Mouse (Mus musculus) gastrocnemius, adult 2 months (tissue): ENCODE measurements around the gene Kif7. TPM values are rescaled to one million over a fixed set of nuclear protein-coding genes. Genes with fewer than 3 reads are reported as not detected.

Source experiments
- DNase-seq: peaks from one replicate; pipeline ENCODE4 v3.0.0; 2022
- H3K27ac ChIP-seq: fragments of 200-600 bp; 2 replicates; pipeline ENCODE4 v1.8.1; 2022; ENCODE audit warnings: mild to moderate bottlenecking
- H3K4me3 ChIP-seq: fragments of 200-600 bp; 2 replicates; pipeline ENCODE4 v1.8.1; 2022; ENCODE audit warnings: mild to moderate bottlenecking, moderate library complexity
- CTCF ChIP-seq: fragments of 200-600 bp; IDR thresholded peaks from 2 replicates; pipeline ENCODE4 v1.8.1; 2022; ENCODE audit warnings: antibody characterized with exemption, mild to moderate bottlenecking, moderate library complexity
- intact Hi-C: fragments of 180-260 bp; cut with DNase I; formaldehyde crosslinking; loops from one replicate; pipeline ENCODE4 v1.15.1; 2025
- total RNA-seq, 2 experiments: library from RNA; stranded (reverse); gene quantifications; 2 replicates each; pipeline ENCODE4 v1.2.3; 2021

The Kif7 gene
- total RNA-seq, 2 experiments from 2014 or later: 0.54 to 0.56 TPM

DNA sequence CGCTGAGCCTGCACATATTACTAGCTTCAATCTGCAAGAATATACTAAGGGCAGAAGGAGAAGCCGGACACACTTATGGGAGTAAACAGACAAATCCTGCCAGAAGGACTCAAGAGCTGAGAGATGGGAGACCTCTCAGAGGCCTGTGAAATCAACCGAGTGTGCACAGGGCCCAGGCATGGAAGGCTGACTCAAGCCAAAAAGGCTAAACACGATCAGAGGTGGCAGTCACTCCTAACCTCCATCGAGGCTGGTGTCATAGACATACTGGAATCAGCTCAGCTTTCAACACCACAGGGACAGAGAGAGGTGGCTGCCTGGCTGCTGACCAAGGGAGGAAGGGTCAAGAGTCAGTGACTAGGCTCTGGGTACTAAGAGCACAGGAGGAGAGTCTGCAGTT, 10.3 kb downstream of the Kif7 start:
- H3K27ac ChIP-seq: no peak overlapping the region
- DNase-seq: no peak
- intact Hi-C loops: no loop called here
- no peak for TF ChIP-seq CTCF
- no peak overlapping the region for H3K4me3 ChIP-seq

DNA sequence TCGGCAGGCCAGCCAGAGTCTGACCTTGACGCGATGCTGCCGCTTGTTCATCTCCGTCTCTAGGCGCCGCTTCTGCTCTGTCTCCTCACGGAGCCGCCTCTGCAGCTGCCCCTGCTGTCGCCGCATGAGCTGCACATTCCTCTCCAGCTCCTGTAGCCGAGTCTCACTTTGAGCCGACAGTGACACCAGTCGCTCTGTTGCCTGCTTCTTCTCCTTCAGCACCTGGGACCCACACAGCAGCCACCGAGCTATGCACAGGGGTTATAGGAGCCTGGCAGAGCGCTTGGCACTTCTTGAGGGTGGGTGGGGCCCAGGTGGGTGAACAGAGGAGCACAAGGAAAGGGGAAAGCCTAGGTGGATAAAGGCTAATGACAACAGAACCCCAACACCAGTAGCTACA, 12.8 kb downstream of the Kif7 start:
- Histone ChIP-seq H3K4me3 (no peak overlapping the region), H3K27ac (no peak overlapping the region)
- DNase-seq: no peak
- TF ChIP-seq CTCF: no peak
- intact Hi-C loops: no loop called here

DNA sequence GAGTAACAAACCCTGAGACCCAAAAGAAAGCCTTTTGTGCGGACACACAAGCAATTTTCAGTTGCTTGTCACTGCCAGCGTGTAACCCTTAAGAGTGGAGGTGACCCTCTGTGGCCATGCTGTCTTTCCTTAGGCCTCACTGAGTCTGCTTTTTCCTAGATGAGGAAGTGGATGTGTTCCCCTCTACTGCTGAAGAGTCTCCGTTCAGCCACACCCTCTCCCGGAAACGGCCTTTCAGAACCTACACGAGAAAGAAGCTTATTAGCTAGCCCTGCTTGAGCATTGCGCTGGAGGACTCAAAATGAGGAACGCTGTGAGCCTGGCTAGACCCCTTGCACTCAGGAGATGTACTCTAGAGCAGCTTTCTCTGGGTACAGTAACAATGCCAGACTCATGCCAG, 19.0 kb downstream of the Kif7 start:
- Histone ChIP-seq H3K27ac (no peak overlapping the region), H3K4me3 (no peak overlapping the region)
- DNase-seq: no peak
- TF ChIP-seq CTCF: no peak
- intact Hi-C loops: no loop called here

DNA sequence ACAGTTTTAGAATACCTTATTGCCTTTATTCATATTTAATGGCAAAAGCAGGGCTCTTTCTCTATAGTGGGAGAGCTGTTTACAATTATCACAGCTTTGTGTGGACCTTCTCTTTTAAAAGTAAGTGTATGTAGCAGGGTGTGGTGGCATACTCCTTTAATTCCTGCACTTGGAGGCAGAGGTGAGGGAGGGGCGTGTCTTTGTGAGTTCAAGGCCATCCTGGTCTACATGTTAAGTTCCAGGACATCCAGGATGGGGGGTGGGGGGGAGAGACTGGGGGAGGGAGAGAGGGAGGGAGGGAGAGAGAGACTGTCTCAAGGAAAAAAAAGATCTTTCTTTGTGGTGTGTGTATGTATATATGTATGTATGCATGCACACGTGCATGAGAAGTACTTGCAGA, 35.3 kb downstream of the Kif7 start:
- H3K4me3 ChIP-seq: no peak overlapping the region
- no peak for TF ChIP-seq CTCF
- no peak overlapping the region for H3K27ac ChIP-seq
- no peak for DNase-seq
- intact Hi-C loops: no loop called here

DNA sequence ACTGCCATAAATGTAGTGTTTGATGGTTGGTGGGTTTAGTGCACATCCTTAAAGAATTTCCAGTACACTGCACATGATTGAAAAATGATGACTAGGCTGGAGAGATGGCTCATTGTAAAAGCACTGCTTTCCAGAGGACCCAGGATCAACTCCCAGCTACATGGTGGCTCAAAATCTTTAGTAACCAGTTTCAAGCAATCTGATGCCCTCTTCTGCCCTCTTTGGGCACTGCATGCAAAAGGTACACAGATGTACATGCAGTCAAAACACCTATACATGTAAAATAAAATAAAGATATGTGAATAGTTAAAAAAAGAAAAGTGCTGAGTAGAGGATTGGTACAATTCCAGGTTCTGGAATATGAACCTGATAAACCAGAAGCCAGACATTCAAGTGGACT, 36.3 kb downstream of the Kif7 start:
- peak; percentile 33; the same call in 1 of the 2 replicates for TF ChIP-seq CTCF
- Histone ChIP-seq H3K27ac (no peak overlapping the region), H3K4me3 (no peak overlapping the region)
- intact Hi-C loops: no loop called here
- DNase-seq: no peak

DNA sequence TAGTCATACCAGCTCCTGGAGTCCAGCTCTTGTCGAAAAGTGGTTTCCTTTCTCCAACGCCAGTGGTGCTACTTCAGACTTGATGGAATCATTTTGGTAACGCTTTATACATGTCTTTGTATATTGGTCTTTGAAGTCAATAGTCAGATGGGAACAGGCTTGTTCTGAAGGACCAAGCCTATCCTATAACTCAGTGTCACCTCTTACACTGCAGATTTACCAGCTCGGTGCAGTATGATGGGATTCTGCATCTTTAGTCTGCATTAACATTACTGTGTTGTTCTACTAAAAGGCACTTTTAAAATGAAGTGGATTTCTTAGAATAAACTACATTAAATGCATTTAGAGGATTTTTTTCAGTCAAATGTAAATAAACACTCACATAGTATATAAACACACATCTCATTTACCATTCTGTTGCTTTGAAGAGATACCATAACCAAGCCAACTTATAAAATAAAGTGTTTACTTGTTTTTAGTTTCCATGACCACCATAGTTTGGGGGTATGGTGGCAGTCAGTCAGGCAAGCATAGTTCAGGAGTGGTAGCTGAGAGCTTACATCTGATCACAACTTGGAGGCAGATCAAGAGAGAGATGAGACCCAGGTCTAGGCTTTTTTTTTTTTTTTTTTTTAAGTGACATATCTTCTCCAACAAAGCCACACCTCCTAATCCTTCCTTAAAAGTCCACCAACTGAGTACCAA, 44.5 kb downstream of the Kif7 start:
- Histone ChIP-seq H3K4me3 (no peak overlapping the region), H3K27ac (no peak overlapping the region)
- no peak for DNase-seq
- TF ChIP-seq CTCF: no peak
- intact Hi-C loops: no loop called here

DNA sequence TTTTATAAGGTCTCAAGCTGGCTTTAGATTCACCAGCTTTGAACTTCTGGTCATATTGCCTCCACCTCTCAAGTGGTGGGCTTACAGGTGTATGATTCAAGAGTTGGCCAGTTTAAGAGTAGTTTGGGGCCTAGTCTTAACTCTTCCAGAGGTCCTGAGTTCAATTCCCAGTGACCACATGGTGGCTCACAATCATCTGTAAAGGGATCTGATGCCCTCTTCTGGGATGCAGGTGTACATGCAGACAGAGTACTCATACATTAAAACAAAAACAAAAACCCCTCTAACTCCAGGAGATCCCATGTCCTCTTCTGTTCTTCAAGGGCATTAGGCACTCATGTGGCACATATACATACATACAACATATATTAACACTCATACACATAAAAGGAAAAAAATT, 48.8 kb downstream of the Kif7 start:
- intact Hi-C loops: no loop called here
- DNase-seq: no peak

DNA sequence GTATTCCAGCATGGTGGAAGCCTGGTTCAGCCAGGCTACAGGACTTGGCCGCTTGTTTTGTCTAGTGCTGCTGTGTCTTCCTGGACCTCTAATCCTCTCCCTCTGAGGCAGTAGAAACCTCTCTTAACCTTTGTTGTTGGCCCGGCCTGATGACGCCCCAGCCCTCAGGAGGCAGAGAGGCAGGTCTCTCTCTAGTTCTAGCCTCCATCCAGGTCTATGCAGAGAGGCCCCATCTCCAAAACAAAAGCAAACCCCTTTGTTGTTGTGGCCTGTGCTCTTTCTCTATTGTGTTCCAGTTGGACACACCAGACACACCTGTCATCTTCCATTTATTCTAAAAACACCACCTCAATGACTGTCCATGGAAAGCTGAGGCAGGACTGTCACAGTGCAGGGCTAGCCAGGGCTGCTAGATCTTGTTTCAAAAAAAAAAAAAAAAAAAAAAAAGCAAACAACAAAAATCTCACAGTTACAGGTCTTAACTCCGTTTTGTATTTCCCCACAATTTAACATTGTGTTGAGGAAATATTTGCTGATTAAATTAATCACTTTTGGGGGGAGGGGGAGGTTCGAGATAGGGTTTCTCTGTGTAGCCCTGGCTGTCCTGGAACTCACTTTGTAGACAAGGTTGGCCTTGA, 54.1 kb downstream of the Kif7 start:
- Histone ChIP-seq H3K27ac (no peak overlapping the region), H3K4me3 (peak overlapping the region; percentile 75; the same call in 1 of the 2 replicates)
- DNase-seq: no peak
- TF ChIP-seq CTCF: no peak
- intact Hi-C loops: loop anchor here (5.0 kb wide), 1 partner anchor 51 kb away; no protein-coding TSS in a partner anchor

More for the DNA sequence above, 48.8 kb downstream of the Kif7 start:
- TF ChIP-seq CTCF: no peak
- Histone ChIP-seq H3K4me3 (no peak overlapping the region), H3K27ac (no peak overlapping the region)

DNA sequence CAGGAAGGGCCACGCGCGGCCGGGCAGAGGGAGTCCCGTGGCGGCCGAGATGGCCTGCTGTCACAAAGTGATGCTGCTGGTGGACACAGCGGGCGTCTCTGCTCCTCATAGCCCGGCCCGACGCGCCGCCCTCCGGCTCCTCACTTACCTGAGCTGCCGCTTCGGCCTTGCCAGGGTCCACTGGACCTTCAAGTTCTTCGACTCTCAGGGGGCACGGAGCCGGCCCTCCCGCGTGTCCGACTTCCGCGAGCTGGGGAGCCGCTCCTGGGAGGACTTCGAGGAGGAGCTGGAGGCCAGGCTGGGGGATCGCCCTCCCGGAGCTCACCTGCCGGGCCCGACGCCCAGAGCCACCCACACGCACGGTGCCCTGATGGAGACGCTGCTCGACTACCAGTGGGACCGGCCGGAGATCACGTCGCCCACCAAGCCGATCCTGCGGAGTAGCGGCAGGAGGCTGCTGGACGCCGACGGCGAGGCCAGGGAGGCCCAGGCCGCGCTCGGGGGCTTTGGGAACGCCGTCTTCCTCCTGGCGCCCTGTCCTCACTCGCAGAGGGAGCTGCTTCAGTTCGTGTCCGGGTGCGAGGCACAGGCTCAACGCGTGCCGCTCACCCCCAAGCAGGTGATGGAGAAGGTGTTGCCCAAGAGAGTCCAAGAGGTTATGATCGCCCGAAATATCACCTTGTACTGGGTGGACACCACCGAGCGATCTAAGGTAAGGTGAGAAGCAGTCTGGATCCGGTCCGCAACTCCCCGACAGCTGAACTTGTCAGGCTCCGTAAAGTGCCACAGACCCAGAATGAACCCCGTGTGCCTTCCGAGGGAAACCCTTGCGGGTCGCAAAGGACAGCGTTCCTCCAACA, 55.0 kb downstream of the Kif7 start:
- no peak for TF ChIP-seq CTCF
- DNase-seq: no peak
- Histone ChIP-seq H3K4me3 (peak overlapping the region; percentile 75), H3K27ac (no peak overlapping the region)
- intact Hi-C loops: loop anchor here (5.0 kb wide), 1 partner anchor 52 kb away; no protein-coding TSS in a partner anchor

DNA sequence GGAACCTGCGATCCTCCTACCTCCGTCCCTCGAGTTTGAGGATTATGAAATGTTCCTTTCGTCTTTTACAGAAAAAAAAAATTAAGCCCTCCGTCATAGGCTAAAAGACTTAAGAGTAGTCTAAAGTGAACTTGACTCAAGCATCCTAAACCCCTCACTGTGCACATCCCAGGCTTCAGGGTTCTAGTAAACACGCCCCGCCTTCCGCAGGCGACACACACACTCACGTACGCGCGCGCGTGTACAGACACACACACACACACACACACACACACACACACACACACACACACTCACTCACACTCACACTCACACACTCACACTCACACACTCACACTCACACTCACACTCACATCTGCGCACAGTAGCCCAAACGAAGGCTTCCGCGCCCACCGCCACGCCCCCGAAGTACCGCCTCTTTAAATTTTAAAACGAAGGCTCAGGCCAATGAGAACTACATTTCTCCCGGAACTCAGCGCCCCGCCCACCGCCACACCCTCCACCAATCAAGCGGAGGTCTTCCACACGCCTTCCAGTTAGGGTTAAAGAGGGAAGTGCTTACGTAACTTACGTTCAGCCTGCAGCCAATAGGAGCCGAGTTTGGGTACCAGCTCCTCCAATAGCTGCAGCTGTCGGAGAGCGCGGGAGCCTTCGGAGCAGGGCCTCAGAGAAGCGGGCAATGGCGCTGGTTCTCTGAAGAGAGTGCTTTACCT, 55.8 kb downstream of the Kif7 start, which contains the start of gene Ticrr:
TSS of gene Ticrr (plus strand) at position 619 of the 713 bp plus-strand sequence.
- no peak within 1 kb of the TSS for H3K27ac ChIP-seq
- intact Hi-C loops: loop anchor here (5.0 kb wide), 1 partner anchor 53 kb away; no protein-coding TSS in a partner anchor
- H3K4me3 ChIP-seq: peak within 1 kb of the TSS; percentile 75
- TF ChIP-seq CTCF: no peak
- peak; percentile 96 for DNase-seq

DNA sequence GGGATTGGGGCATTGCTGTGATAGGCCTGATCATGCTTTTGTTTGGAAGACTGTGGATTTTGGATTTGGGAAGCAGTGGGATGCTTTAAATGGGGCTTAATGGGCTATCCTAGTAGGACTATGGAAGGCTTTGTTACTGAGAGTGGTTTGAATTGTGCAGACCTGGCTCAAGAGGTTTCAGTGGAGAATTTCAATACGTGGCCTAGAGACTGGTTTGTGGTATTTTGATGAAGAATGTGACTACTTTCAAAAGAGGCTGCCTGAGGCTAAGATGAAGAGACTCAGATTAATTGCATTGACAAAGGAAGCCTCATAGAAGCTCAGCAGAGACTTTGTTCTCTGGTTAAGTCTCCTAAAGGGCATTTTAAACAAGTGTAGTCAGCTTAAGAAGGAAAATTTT, 60.9 kb downstream of the Kif7 start:
- no peak overlapping the region for H3K4me3 ChIP-seq
- no peak overlapping the region for H3K27ac ChIP-seq
- TF ChIP-seq CTCF: no peak
- intact Hi-C loops: no loop called here
- DNase-seq: no peak

DNA sequence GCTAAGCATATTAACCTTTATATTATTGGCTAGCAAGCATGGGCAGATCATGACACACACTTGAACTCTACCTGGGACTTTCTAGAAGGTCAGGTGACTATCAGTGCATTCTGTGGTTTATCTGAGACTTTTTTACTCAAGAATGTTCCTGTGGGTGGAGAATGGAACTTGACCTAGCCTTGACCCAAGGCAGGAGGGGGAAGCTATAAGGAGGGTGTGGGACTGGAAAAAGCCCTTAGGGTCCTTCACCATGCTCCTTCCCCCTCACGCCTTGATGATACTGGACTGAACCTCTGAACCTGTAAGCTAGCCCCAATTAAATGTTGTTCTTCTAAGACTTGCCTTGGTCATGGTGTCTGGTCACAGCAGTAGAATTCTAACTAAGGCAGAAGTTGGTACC, 61.3 kb downstream of the Kif7 start:
- TF ChIP-seq CTCF: no peak
- intact Hi-C loops: no loop called here
- no peak overlapping the region for H3K27ac ChIP-seq

More for the DNA sequence above, 61.3 kb downstream of the Kif7 start:
- H3K4me3 ChIP-seq: no peak overlapping the region
- DNase-seq: no peak
